Mouse (Mus musculus) kidney, adult 10 weeks (tissue): Measurements from ENCODE around the gene Sorcs2. TPM values are rescaled to one million over a fixed set of nuclear protein-coding genes. Genes with fewer than 3 reads are reported as not detected.

ENCODE experiments used
- polyA plus RNA-seq: library from polyadenylated mRNA; stranded (reverse); fragments of 350-450 nt; fragmentation: Illumina TruSeq; extraction: RNeasy Lipid Tissue Mini Kit (QIAGEN cat#74804); gene quantifications from one replicate; pipeline ENCODE4 v1.2.3, GENCODE M21; 2014; ENCODE audit warnings: low read depth, low replicate concordance

Gene Sorcs2
- not detected for polyA plus RNA-seq

DNA sequence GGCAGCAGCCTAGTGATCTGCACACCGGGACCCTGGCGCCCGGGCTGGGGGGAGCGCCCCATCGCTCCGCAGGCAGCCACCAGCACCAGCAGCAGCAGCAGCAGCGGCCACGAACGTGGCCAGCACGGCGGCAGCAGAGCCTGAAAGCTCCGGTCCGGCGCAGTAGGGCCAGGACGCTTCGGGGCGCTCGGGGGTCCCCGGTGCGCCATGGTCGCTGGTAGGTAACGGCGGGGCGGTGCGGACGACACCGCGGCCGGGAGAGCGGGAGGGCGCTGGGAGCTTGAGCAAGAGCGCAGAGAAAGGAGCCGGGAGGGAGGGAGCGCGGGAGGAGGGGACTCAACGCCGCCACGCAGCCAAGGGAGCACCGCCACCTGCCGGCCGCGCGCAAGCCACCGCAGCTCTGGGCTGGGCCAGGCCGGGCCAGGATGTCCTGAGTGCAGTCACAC, at the start of gene Sorcs2:
TSS of gene Sorcs2 (minus strand) at position 303 of the 446 bp plus-strand sequence.

DNA sequence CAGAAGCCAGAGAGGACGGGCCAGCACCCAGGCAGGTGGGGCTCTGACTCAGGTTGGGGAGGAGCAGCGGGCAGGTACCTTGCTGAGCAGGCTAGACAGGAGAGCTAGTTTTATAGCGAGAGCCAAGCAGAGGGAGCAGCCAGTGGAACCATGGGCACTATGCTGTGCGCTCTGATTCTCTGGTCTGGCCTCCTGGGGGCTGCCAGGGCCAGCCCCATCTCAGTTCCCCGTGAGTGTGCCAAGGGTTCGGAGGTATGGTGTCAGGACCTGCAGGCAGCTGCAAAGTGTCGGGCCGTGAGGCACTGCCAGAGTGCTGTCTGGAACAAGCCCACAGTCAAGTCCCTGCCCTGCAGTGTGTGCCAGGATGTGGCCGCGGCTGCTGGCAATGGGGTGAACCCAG, 194.0 kb downstream of the Sorcs2 start, which contains the start of gene Psapl1:
TSS of gene Psapl1 (plus strand) at position 106 of the 400 bp plus-strand sequence.

Other genes starting within 250 kb of the Sorcs2 start
- not detected for gene Psapl1, start 194.1 kb downstream of the Sorcs2 start, polyA plus RNA-seq
- 22.4 TPM for gene Grpel1, start 66.9 kb upstream of the Sorcs2 start, polyA plus RNA-seq
- 20.9 TPM for gene Tada2b, start 86.1 kb upstream of the Sorcs2 start, polyA plus RNA-seq
- gene Ccdc96, start 86.4 kb upstream of the Sorcs2 start, polyA plus RNA-seq, result 0.65 TPM
- gene Tbc1d14, start 195.1 kb upstream of the Sorcs2 start, polyA plus RNA-seq, result 34.6 TPM